Mouse (Mus musculus) CH12.LX (cell line): Measurements from ENCODE around the gene Stxbp1. TPM values are rescaled to one million over a fixed set of nuclear protein-coding genes. Genes with fewer than 3 reads are reported as not detected.

Source experiments
- DNase-seq: peaks from one replicate; pipeline ENCODE4 v3.0.0-alpha.2; 2013; ENCODE audit errors: extremely low read depth
- H3K27ac ChIP-seq: 2 replicates; pipeline ENCODE4 v1.5.1; 2012; ENCODE audit warnings: low read depth, mild to moderate bottlenecking, control low read depth, moderate library complexity; ENCODE audit not compliant: insufficient read depth
- H3K27me3 ChIP-seq: replicated peaks from 2 replicates; pipeline ENCODE3; 2012; ENCODE audit warnings: inconsistent platforms
- H3K36me3 ChIP-seq, 2 experiments: replicated peaks in 1 of 2; 2 replicates each; pipeline versions ENCODE3 to v1.6.1; 2012; ENCODE audit warnings: inconsistent platforms in 1 of 2, low read length in 1 of 2, mild to moderate bottlenecking in 1 of 2, mixed read lengths in 1 of 2, moderate library complexity in 1 of 2; ENCODE audit not compliant: control insufficient read depth in 1 of 2, insufficient read depth in 1 of 2
- H3K4me1 ChIP-seq, 2 experiments: 2 replicates each; pipeline ENCODE4 v1.6.1; 2012; ENCODE audit warnings: inconsistent platforms in 1 of 2, moderate library complexity in 1 of 2; ENCODE audit not compliant: insufficient read depth in 2 of 2, control insufficient read depth in 1 of 2
- H3K4me2 ChIP-seq: 2 replicates; pipeline ENCODE4 v1.6.1; 2012; ENCODE audit warnings: low read depth, mild to moderate bottlenecking, control low read depth; ENCODE audit not compliant: poor library complexity, insufficient read depth, severe bottlenecking
- H3K4me3 ChIP-seq, 3 experiments: fragments of 150-350 bp in 1 of 3; sonication (generic) in 1 of 3; replicated peaks in 1 of 3; 2 replicates each; pipeline versions ENCODE3 to v1.5.1; 2011 to 2012; ENCODE audit warnings: low read depth in 2 of 3, low read length in 2 of 3, mild to moderate bottlenecking in 2 of 3, moderate library complexity in 2 of 3, control low read depth in 1 of 3, improper control_type of control experiment in 1 of 3, inconsistent platforms in 1 of 3, mixed read lengths in 1 of 3; ENCODE audit not compliant: poor library complexity in 1 of 3
- H3K79me2 ChIP-seq: replicated peaks from 2 replicates; pipeline ENCODE4 v1.6.1; 2012; ENCODE audit warnings: mild to moderate bottlenecking, moderate library complexity; ENCODE audit not compliant: control insufficient read depth, poor library complexity, insufficient read depth, severe bottlenecking; ENCODE audit errors: extremely low read depth
- H3K9ac ChIP-seq: 2 replicates; pipeline ENCODE4 v1.6.1; 2012; ENCODE audit warnings: low read depth, mild to moderate bottlenecking, control low read depth, moderate library complexity; ENCODE audit not compliant: insufficient read depth
- H3K9me3 ChIP-seq: replicated peaks from 2 replicates; pipeline ENCODE3; 2012; ENCODE audit warnings: low read length, inconsistent platforms, mixed read lengths
- BHLHE40 ChIP-seq: IDR thresholded peaks from 2 replicates; pipeline ENCODE4 v1.6.1; 2011; ENCODE audit warnings: mild to moderate bottlenecking, low read depth, low read length, improper control_type of control experiment
- CHD1 ChIP-seq: IDR thresholded peaks from 2 replicates; pipeline ENCODE4 v1.6.1; 2012; ENCODE audit warnings: low read depth, low read length, improper control_type of control experiment, inconsistent platforms
- CHD2 ChIP-seq: IDR thresholded peaks from 2 replicates; pipeline ENCODE4 v1.6.1; 2011; ENCODE audit warnings: low read length, improper control_type of control experiment
- E2F4 ChIP-seq: IDR thresholded peaks from 2 replicates; pipeline ENCODE4 v1.6.1; 2011; ENCODE audit warnings: low read depth, low read length, improper control_type of control experiment; ENCODE audit not compliant: insufficient replicate concordance
- EP300 ChIP-seq: IDR thresholded peaks from 2 replicates; pipeline ENCODE4 v1.6.1; 2011; ENCODE audit warnings: low read length, improper control_type of control experiment
- GABPA ChIP-seq: IDR thresholded peaks from 2 replicates; pipeline ENCODE4 v1.6.1; 2012; ENCODE audit warnings: low read depth, low read length, improper control_type of control experiment, inconsistent platforms; ENCODE audit not compliant: insufficient replicate concordance
- IRF4 ChIP-seq: IDR thresholded peaks from 2 replicates; pipeline ENCODE4 v1.6.1; 2014; ENCODE audit warnings: low read depth, mild to moderate bottlenecking, inconsistent platforms, low read length, improper control_type of control experiment
- JUND ChIP-seq: conservative IDR thresholded peaks from 2 replicates; pipeline ENCODE4 v1.6.1; 2011; ENCODE audit warnings: low read depth, low read length, improper control_type of control experiment
- MAX ChIP-seq: IDR thresholded peaks from 2 replicates; pipeline ENCODE4 v1.6.1; 2011; ENCODE audit warnings: low read length, improper control_type of control experiment
- MEF2A ChIP-seq: IDR thresholded peaks from 2 replicates; pipeline ENCODE4 v1.6.1; 2014; ENCODE audit warnings: low read depth, mild to moderate bottlenecking, inconsistent platforms, low read length, improper control_type of control experiment, borderline replicate concordance
- MXI1 ChIP-seq: IDR thresholded peaks from 2 replicates; pipeline ENCODE4 v1.6.1; 2011; ENCODE audit warnings: mild to moderate bottlenecking, low read depth, low read length, improper control_type of control experiment
- MYC ChIP-seq: IDR thresholded peaks from 2 replicates; pipeline ENCODE4 v1.6.1; 2011; ENCODE audit warnings: low read depth, mild to moderate bottlenecking, improper control_type of control experiment, low read length
- NELFE ChIP-seq: IDR thresholded peaks from 2 replicates; pipeline ENCODE4 v1.6.1; 2011; ENCODE audit warnings: low read depth, low read length, improper control_type of control experiment
- NRF1 ChIP-seq: IDR thresholded peaks from 2 replicates; pipeline ENCODE4 v1.6.1; 2014; ENCODE audit warnings: low read depth, mild to moderate bottlenecking, inconsistent platforms, low read length, improper control_type of control experiment, moderate library complexity
- PAX5 ChIP-seq: IDR thresholded peaks from 2 replicates; pipeline ENCODE4 v1.6.1; 2012; ENCODE audit warnings: low read length, inconsistent platforms, mixed read lengths
- POLR2A ChIP-seq: IDR thresholded peaks from 2 replicates; pipeline ENCODE4 v1.6.1; 2011; ENCODE audit warnings: low read depth, mild to moderate bottlenecking, improper control_type of control experiment, low read length
- RAD21 ChIP-seq: IDR thresholded peaks from 2 replicates; pipeline ENCODE4 v1.6.1; 2011; ENCODE audit warnings: low read depth, mild to moderate bottlenecking, low read length, improper control_type of control experiment, moderate library complexity
- RCOR1 ChIP-seq: conservative IDR thresholded peaks from 2 replicates; pipeline ENCODE4 v1.6.1; 2012; ENCODE audit warnings: low read depth, mild to moderate bottlenecking, inconsistent platforms, low read length, improper control_type of control experiment
- SIN3A ChIP-seq: IDR thresholded peaks from 2 replicates; pipeline ENCODE4 v1.6.1; 2012; ENCODE audit warnings: low read length, improper control_type of control experiment, inconsistent platforms
- SMC3 ChIP-seq: IDR thresholded peaks from 2 replicates; pipeline ENCODE4 v1.6.1; 2011; ENCODE audit warnings: low read depth, low read length, improper control_type of control experiment
- TBP ChIP-seq: conservative IDR thresholded peaks from 2 replicates; pipeline ENCODE4 v1.6.1; 2011; ENCODE audit warnings: low read depth, low read length, improper control_type of control experiment
- UBTF ChIP-seq: IDR thresholded peaks from 2 replicates; pipeline ENCODE4 v1.6.1; 2012; ENCODE audit warnings: low read depth, mild to moderate bottlenecking, inconsistent platforms, low read length, improper control_type of control experiment, moderate library complexity
- USF1 ChIP-seq: IDR thresholded peaks from 2 replicates; pipeline ENCODE4 v1.6.1; 2014; ENCODE audit warnings: low read depth, mild to moderate bottlenecking, inconsistent platforms, low read length, improper control_type of control experiment
- USF2 ChIP-seq: conservative IDR thresholded peaks from 2 replicates; pipeline ENCODE4 v1.6.1; 2011; ENCODE audit warnings: low read depth, low read length, improper control_type of control experiment
- ZC3H11A ChIP-seq: IDR thresholded peaks from 2 replicates; pipeline ENCODE4 v1.6.1; 2012; ENCODE audit warnings: low read depth, mild to moderate bottlenecking, inconsistent platforms, low read length, improper control_type of control experiment
- ZKSCAN1 ChIP-seq: IDR thresholded peaks from 2 replicates; pipeline ENCODE4 v1.6.1; 2012; ENCODE audit warnings: low read depth, inconsistent platforms, low read length, improper control_type of control experiment, borderline replicate concordance
- ZMIZ1 ChIP-seq: IDR thresholded peaks from 2 replicates; pipeline ENCODE4 v1.6.1; 2012; ENCODE audit warnings: low read depth, mild to moderate bottlenecking, inconsistent platforms, low read length, improper control_type of control experiment
- ZNF384 ChIP-seq: IDR thresholded peaks from 2 replicates; pipeline ENCODE4 v1.6.1; 2012; ENCODE audit warnings: low read depth, low read length, improper control_type of control experiment, inconsistent platforms
- dilution Hi-C: fragments of 300-500 bp; cut with MboI; formaldehyde crosslinking; loops from 2 replicates; pipeline ENCODE4 v1.14.3; 2020; ENCODE audit warnings: low sequenced_read_pairs; ENCODE audit not compliant: extremely low pct_unique_long_range_greater_than_20kb, extremely low pct_ligation_motif_present
- in situ Hi-C: fragments of 300-500 bp; cut with MboI; formaldehyde crosslinking; loops from 3 replicates; pipeline ENCODE4 v1.14.3; 2019; ENCODE audit warnings: low sequenced_read_pairs, low pct_ligation_motif_present, low pct_unique_long_range_greater_than_20kb, mixed read lengths
- polyA plus RNA-seq: library from polyadenylated mRNA; unstranded; fragments of >175 nt; gene quantifications from 2 replicates; pipeline ENCODE4 v1.2.1, GENCODE M21; 2012; ENCODE audit warnings: low read depth; ENCODE audit not compliant: insufficient read length
- total RNA-seq, 2 experiments: library from RNA; depleted of rRNA; stranded (reverse); fragments of 300-350 nt in 1 of 2; fragments of >200 nt in 1 of 2; gene quantifications; 2 replicates each; pipeline ENCODE4 v1.2.3; 2012 to 2014

Gene Stxbp1
- total and polyA plus RNA-seq, 3 experiments = 1.5 to 8.3 (median 2.5) TPM

DNA sequence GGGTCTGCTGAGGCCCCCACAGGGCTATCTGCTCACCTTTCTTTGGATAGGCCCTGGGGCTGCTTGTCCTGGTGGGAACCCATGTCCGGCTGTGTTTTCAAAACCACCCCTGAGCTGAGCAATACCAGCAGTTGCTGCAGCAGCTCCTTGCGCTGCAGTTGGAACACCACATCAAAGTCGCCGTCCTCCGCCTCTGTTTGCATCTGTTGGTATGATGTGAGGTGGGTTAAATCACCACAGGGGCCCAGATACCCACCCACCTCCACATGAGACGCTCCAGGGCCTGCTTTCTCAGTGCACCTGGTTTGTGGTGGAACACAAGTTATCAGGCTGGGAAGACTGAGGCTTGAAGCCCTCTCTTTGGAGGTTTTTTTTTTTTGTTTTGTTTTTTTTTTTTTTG lies 69.0 kb downstream of the Stxbp1 start:
- Histone ChIP-seq H3K4me1 (peaks cover 7 to 30% of the 10 kb centered on the region in 2 experiments), H3K27me3 (peaks cover 10% of the 10 kb centered on the region), H3K27ac (no peak overlapping the region), H3K4me3 (no peak overlapping the region), H3K9ac (no peak overlapping the region), H3K36me3 (peaks cover 0 to 23% of the 10 kb centered on the region in 2 experiments), H3K79me2 (no peaks in the 10 kb centered on the region), H3K9me3 (no peaks in the 10 kb centered on the region), H3K4me2 (no peak overlapping the region)
- dilution Hi-C loops (no loop called here), in situ Hi-C loops (loop anchor here (5.0 to 10.0 kb wide), 2 partner anchors 74 to 157 kb away; no protein-coding TSS in a partner anchor)
- TF ChIP-seq POLR2A = no peak
- TF ChIP-seq PAX5 = no peak
- TF ChIP-seq JUND = no peak
- no peak for TF ChIP-seq USF2
- no peak for TF ChIP-seq ZKSCAN1
- no peak for TF ChIP-seq EP300
- TF ChIP-seq ZMIZ1 = no peak
- no peak for TF ChIP-seq TBP
- no peak for TF ChIP-seq BHLHE40
- TF ChIP-seq USF1 = no peak
- no peak for TF ChIP-seq ZC3H11A
- DNase-seq = no peak

DNA sequence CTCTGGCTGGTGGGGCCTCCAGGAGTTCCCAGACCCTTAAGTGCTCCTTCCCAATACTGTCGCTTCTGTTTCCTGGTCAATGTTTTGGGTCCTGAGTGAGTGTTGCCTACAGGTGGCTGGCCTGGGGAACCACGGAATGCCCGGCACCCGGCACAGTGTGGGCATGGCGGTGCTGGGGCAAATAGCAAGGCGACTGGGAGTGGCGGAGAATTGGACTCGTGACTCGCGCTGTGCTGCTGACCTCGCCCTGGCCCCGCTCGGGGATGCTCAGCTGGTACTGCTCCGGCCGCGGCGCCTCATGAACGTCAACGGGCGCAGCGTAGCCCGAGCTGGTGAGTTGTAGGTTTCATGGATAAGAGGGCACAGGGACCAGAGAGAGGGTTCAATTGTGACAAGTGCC lies 70.9 kb downstream of the Stxbp1 start:
- Histone ChIP-seq H3K27me3 (peaks cover 10% of the 10 kb centered on the region), H3K36me3 (peaks cover 0 to 23% of the 10 kb centered on the region in 2 experiments), H3K4me2 (peak overlapping the region; percentile 44), H3K79me2 (no peaks in the 10 kb centered on the region), H3K9me3 (no peaks in the 10 kb centered on the region), H3K4me3 (peak overlapping the region in 2 of 3 experiments; percentile 60 to 71)
- in situ Hi-C loops = loop anchor here (5.0 to 10.0 kb wide), 2 partner anchors 76 to 159 kb away; no protein-coding TSS in a partner anchor
- TF ChIP-seq CHD1 = no peak
- no peak for TF ChIP-seq SMC3
- no peak for TF ChIP-seq MYC
- TF ChIP-seq IRF4 = no peak
- TF ChIP-seq MXI1 = no peak
- TF ChIP-seq UBTF = no peak
- TF ChIP-seq GABPA = no peak
- TF ChIP-seq E2F4 = no peak
- no peak for TF ChIP-seq RAD21
- TF ChIP-seq MEF2A = no peak
- TF ChIP-seq CHD2 = no peak
- TF ChIP-seq SIN3A = no peak
- no peak for TF ChIP-seq ZNF384
- no peak for TF ChIP-seq TBP
- no peak for TF ChIP-seq USF1
- no peak for TF ChIP-seq NELFE
- no peak for TF ChIP-seq NRF1
- TF ChIP-seq RCOR1 = no peak
- no peak for TF ChIP-seq MAX
- TF ChIP-seq, all 38 proteins: peak for 0
- H3K9ac ChIP-seq = peak overlapping the region; percentile 22; the same call in 1 of the 2 replicates
- DNase-seq = no peak
- H3K4me1 ChIP-seq = peaks cover 18 to 27% of the 10 kb centered on the region in 2 experiments
- dilution Hi-C loops = no loop called here
- H3K27ac ChIP-seq = no peak overlapping the region
